Mouse (Mus musculus): ENCODE measurements around the gene Spock2. TPM values are rescaled to one million over a fixed set of nuclear protein-coding genes. Genes with fewer than 3 reads are reported as not detected.

Gene Spock2
- total RNA-seq, 2 experiments from 2014 or later = 446 to 471 TPM

Small RNAs within 50 kb of the gene (microRNA-seq; reads per million reads assigned to microRNA genes)
- gene Mir6906 = 1.6 to 4.1 reads per million in 2 experiments

Other genes starting within 250 kb of the Spock2 start
- 10 to 100 TPM; 43.9 to 44.2 TPM for gene Dnajb12, start 226.7 kb upstream of the Spock2 start, total RNA-seq (2021)
- gene Ddit4, start 154.4 kb upstream of the Spock2 start, total RNA-seq (2021) = 10 to 100 TPM; 73.6 to 94.2 TPM
- gene Ascc1, start 103.4 kb upstream of the Spock2 start, total RNA-seq (2021) = 10 to 100 TPM; 19.2 to 19.9 TPM
- 10 to 100 TPM; 66.0 to 72.3 TPM for gene Anapc16, start 103.1 kb upstream of the Spock2 start, total RNA-seq (2021)
- gene Chst3, start 113.0 kb downstream of the Spock2 start, total RNA-seq (2021) = 1 to 10 TPM; 2.5 to 3.3 TPM
- gene Psap, start 171.4 kb downstream of the Spock2 start, total RNA-seq (2021) = 1,000 to 10,000 TPM; 1,223 to 1,254 TPM
- gene Vsir, start 240.6 kb downstream of the Spock2 start, total RNA-seq (2021) = 10 to 100 TPM; 15.3 TPM

Measured in layer of hippocampus, postnatal 10 days (tissue).